Mouse (Mus musculus) CH12.LX (cell line): Measurements from ENCODE around the gene Pygl. TPM values are rescaled to one million over a fixed set of nuclear protein-coding genes. Genes with fewer than 3 reads are reported as not detected.

Source experiments
- DNase-seq: peaks from one replicate; pipeline ENCODE4 v3.0.0-alpha.2; 2013; ENCODE audit errors: extremely low read depth
- H3K27ac ChIP-seq: 2 replicates; pipeline ENCODE4 v1.5.1; 2012; ENCODE audit warnings: low read depth, mild to moderate bottlenecking, control low read depth, moderate library complexity; ENCODE audit not compliant: insufficient read depth
- H3K27me3 ChIP-seq: replicated peaks from 2 replicates; pipeline ENCODE3; 2012; ENCODE audit warnings: inconsistent platforms
- H3K36me3 ChIP-seq, 2 experiments: replicated peaks in 1 of 2; 2 replicates each; pipeline versions ENCODE3 to v1.6.1; 2012; ENCODE audit warnings: inconsistent platforms in 1 of 2, low read length in 1 of 2, mild to moderate bottlenecking in 1 of 2, mixed read lengths in 1 of 2, moderate library complexity in 1 of 2; ENCODE audit not compliant: control insufficient read depth in 1 of 2, insufficient read depth in 1 of 2
- H3K4me1 ChIP-seq, 2 experiments: 2 replicates each; pipeline ENCODE4 v1.6.1; 2012; ENCODE audit warnings: inconsistent platforms in 1 of 2, moderate library complexity in 1 of 2; ENCODE audit not compliant: insufficient read depth in 2 of 2, control insufficient read depth in 1 of 2
- H3K4me2 ChIP-seq: 2 replicates; pipeline ENCODE4 v1.6.1; 2012; ENCODE audit warnings: low read depth, mild to moderate bottlenecking, control low read depth; ENCODE audit not compliant: poor library complexity, insufficient read depth, severe bottlenecking
- H3K4me3 ChIP-seq, 3 experiments: fragments of 150-350 bp in 1 of 3; sonication (generic) in 1 of 3; replicated peaks in 1 of 3; 2 replicates each; pipeline versions ENCODE3 to v1.5.1; 2011 to 2012; ENCODE audit warnings: low read depth in 2 of 3, low read length in 2 of 3, mild to moderate bottlenecking in 2 of 3, moderate library complexity in 2 of 3, control low read depth in 1 of 3, improper control_type of control experiment in 1 of 3, inconsistent platforms in 1 of 3, mixed read lengths in 1 of 3; ENCODE audit not compliant: poor library complexity in 1 of 3
- H3K79me2 ChIP-seq: replicated peaks from 2 replicates; pipeline ENCODE4 v1.6.1; 2012; ENCODE audit warnings: mild to moderate bottlenecking, moderate library complexity; ENCODE audit not compliant: control insufficient read depth, poor library complexity, insufficient read depth, severe bottlenecking; ENCODE audit errors: extremely low read depth
- H3K9ac ChIP-seq: 2 replicates; pipeline ENCODE4 v1.6.1; 2012; ENCODE audit warnings: low read depth, mild to moderate bottlenecking, control low read depth, moderate library complexity; ENCODE audit not compliant: insufficient read depth
- H3K9me3 ChIP-seq: replicated peaks from 2 replicates; pipeline ENCODE3; 2012; ENCODE audit warnings: low read length, inconsistent platforms, mixed read lengths
- BHLHE40 ChIP-seq: IDR thresholded peaks from 2 replicates; pipeline ENCODE4 v1.6.1; 2011; ENCODE audit warnings: mild to moderate bottlenecking, low read depth, low read length, improper control_type of control experiment
- CHD1 ChIP-seq: IDR thresholded peaks from 2 replicates; pipeline ENCODE4 v1.6.1; 2012; ENCODE audit warnings: low read depth, low read length, improper control_type of control experiment, inconsistent platforms
- CHD2 ChIP-seq: IDR thresholded peaks from 2 replicates; pipeline ENCODE4 v1.6.1; 2011; ENCODE audit warnings: low read length, improper control_type of control experiment
- CTCF ChIP-seq, 2 experiments: IDR thresholded peaks in 1 of 2; conservative IDR thresholded peaks in 1 of 2; 2 replicates each; pipeline ENCODE4 v1.5.1; 2011 to 2012; ENCODE audit warnings: low read depth in 2 of 2, low read length in 2 of 2, improper control_type of control experiment in 1 of 2, inconsistent platforms in 1 of 2, mild to moderate bottlenecking in 1 of 2, moderate library complexity in 1 of 2
- E2F4 ChIP-seq: IDR thresholded peaks from 2 replicates; pipeline ENCODE4 v1.6.1; 2011; ENCODE audit warnings: low read depth, low read length, improper control_type of control experiment; ENCODE audit not compliant: insufficient replicate concordance
- ELF1 ChIP-seq: IDR thresholded peaks from 2 replicates; pipeline ENCODE4 v1.6.1; 2014; ENCODE audit warnings: low read depth, mild to moderate bottlenecking, inconsistent platforms, low read length, improper control_type of control experiment
- EP300 ChIP-seq: IDR thresholded peaks from 2 replicates; pipeline ENCODE4 v1.6.1; 2011; ENCODE audit warnings: low read length, improper control_type of control experiment
- GABPA ChIP-seq: IDR thresholded peaks from 2 replicates; pipeline ENCODE4 v1.6.1; 2012; ENCODE audit warnings: low read depth, low read length, improper control_type of control experiment, inconsistent platforms; ENCODE audit not compliant: insufficient replicate concordance
- HCFC1 ChIP-seq: IDR thresholded peaks from 2 replicates; pipeline ENCODE4 v1.6.1; 2012; ENCODE audit warnings: low read depth, mild to moderate bottlenecking, inconsistent platforms, low read length, improper control_type of control experiment
- IRF4 ChIP-seq: IDR thresholded peaks from 2 replicates; pipeline ENCODE4 v1.6.1; 2014; ENCODE audit warnings: low read depth, mild to moderate bottlenecking, inconsistent platforms, low read length, improper control_type of control experiment
- JUN ChIP-seq: IDR thresholded peaks from 2 replicates; pipeline ENCODE4 v1.6.1; 2011; ENCODE audit warnings: low read depth, mild to moderate bottlenecking, low read length, improper control_type of control experiment, moderate library complexity; ENCODE audit not compliant: insufficient read depth
- KAT2A ChIP-seq: IDR thresholded peaks from 2 replicates; pipeline ENCODE4 v1.6.1; 2012; ENCODE audit warnings: low read length, improper control_type of control experiment, inconsistent platforms; ENCODE audit not compliant: insufficient replicate concordance
- MXI1 ChIP-seq: IDR thresholded peaks from 2 replicates; pipeline ENCODE4 v1.6.1; 2011; ENCODE audit warnings: mild to moderate bottlenecking, low read depth, low read length, improper control_type of control experiment
- MYC ChIP-seq: IDR thresholded peaks from 2 replicates; pipeline ENCODE4 v1.6.1; 2011; ENCODE audit warnings: low read depth, mild to moderate bottlenecking, improper control_type of control experiment, low read length
- NELFE ChIP-seq: IDR thresholded peaks from 2 replicates; pipeline ENCODE4 v1.6.1; 2011; ENCODE audit warnings: low read depth, low read length, improper control_type of control experiment
- NRF1 ChIP-seq: IDR thresholded peaks from 2 replicates; pipeline ENCODE4 v1.6.1; 2014; ENCODE audit warnings: low read depth, mild to moderate bottlenecking, inconsistent platforms, low read length, improper control_type of control experiment, moderate library complexity
- PAX5 ChIP-seq: IDR thresholded peaks from 2 replicates; pipeline ENCODE4 v1.6.1; 2012; ENCODE audit warnings: low read length, inconsistent platforms, mixed read lengths
- POLR2A ChIP-seq: IDR thresholded peaks from 2 replicates; pipeline ENCODE4 v1.6.1; 2011; ENCODE audit warnings: low read depth, mild to moderate bottlenecking, improper control_type of control experiment, low read length
- RAD21 ChIP-seq: IDR thresholded peaks from 2 replicates; pipeline ENCODE4 v1.6.1; 2011; ENCODE audit warnings: low read depth, mild to moderate bottlenecking, low read length, improper control_type of control experiment, moderate library complexity
- RCOR1 ChIP-seq: conservative IDR thresholded peaks from 2 replicates; pipeline ENCODE4 v1.6.1; 2012; ENCODE audit warnings: low read depth, mild to moderate bottlenecking, inconsistent platforms, low read length, improper control_type of control experiment
- SMC3 ChIP-seq: IDR thresholded peaks from 2 replicates; pipeline ENCODE4 v1.6.1; 2011; ENCODE audit warnings: low read depth, low read length, improper control_type of control experiment
- UBTF ChIP-seq: IDR thresholded peaks from 2 replicates; pipeline ENCODE4 v1.6.1; 2012; ENCODE audit warnings: low read depth, mild to moderate bottlenecking, inconsistent platforms, low read length, improper control_type of control experiment, moderate library complexity
- USF1 ChIP-seq: IDR thresholded peaks from 2 replicates; pipeline ENCODE4 v1.6.1; 2014; ENCODE audit warnings: low read depth, mild to moderate bottlenecking, inconsistent platforms, low read length, improper control_type of control experiment
- ZC3H11A ChIP-seq: IDR thresholded peaks from 2 replicates; pipeline ENCODE4 v1.6.1; 2012; ENCODE audit warnings: low read depth, mild to moderate bottlenecking, inconsistent platforms, low read length, improper control_type of control experiment
- ZKSCAN1 ChIP-seq: IDR thresholded peaks from 2 replicates; pipeline ENCODE4 v1.6.1; 2012; ENCODE audit warnings: low read depth, inconsistent platforms, low read length, improper control_type of control experiment, borderline replicate concordance
- ZMIZ1 ChIP-seq: IDR thresholded peaks from 2 replicates; pipeline ENCODE4 v1.6.1; 2012; ENCODE audit warnings: low read depth, mild to moderate bottlenecking, inconsistent platforms, low read length, improper control_type of control experiment
- dilution Hi-C: fragments of 300-500 bp; cut with MboI; formaldehyde crosslinking; loops from 2 replicates; pipeline ENCODE4 v1.14.3; 2020; ENCODE audit warnings: low sequenced_read_pairs; ENCODE audit not compliant: extremely low pct_unique_long_range_greater_than_20kb, extremely low pct_ligation_motif_present
- in situ Hi-C: fragments of 300-500 bp; cut with MboI; formaldehyde crosslinking; loops from 3 replicates; pipeline ENCODE4 v1.14.3; 2019; ENCODE audit warnings: low sequenced_read_pairs, low pct_ligation_motif_present, low pct_unique_long_range_greater_than_20kb, mixed read lengths
- polyA plus RNA-seq: library from polyadenylated mRNA; unstranded; fragments of >175 nt; gene quantifications from 2 replicates; pipeline ENCODE4 v1.2.1, GENCODE M21; 2012; ENCODE audit warnings: low read depth; ENCODE audit not compliant: insufficient read length
- total RNA-seq, 2 experiments: library from RNA; depleted of rRNA; stranded (reverse); fragments of 300-350 nt in 1 of 2; fragments of >200 nt in 1 of 2; gene quantifications; 2 replicates each; pipeline ENCODE4 v1.2.3; 2012 to 2014

The Pygl gene
- total and polyA plus RNA-seq, 3 experiments: 1.1 to 8.5 (median 3.1) TPM

DNA sequence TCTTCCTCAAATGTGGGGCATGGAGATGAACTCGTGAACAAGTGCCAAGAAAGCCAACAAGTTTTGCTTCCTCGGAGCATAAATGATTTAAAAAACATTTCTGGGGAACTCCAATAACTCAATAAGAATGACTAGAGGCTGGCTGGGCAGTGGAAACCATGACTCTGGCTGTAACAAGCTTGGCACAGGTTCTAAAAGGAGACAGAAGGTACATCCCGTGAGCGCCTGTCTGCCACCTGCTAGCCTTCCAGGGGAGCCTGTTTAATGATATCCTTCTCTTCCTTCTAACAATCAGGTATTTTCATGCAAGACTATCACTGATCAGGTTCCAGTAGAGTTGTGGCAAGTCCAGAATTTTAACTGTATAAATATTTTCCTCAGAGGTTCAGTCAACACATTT, 18.8 kb downstream of the Pygl start:
- DNase-seq: no peak
- no peaks in the 10 kb centered on the region for H3K9me3 ChIP-seq
- H3K79me2 ChIP-seq: no peaks in the 10 kb centered on the region
- H3K27ac ChIP-seq: no peak overlapping the region
- TF ChIP-seq PAX5 (no peak), RCOR1 (no peak), KAT2A (no peak), HCFC1 (no peak), JUN (no peak), ZC3H11A (no peak), CTCF (conservative IDR thresholded peaks at IDR 0.05 in 1 of 2, IDR thresholded peaks at IDR 0.05 in 1 of 2; ENCODE audit: low read depth in 2 of 2, low read length in 2 of 2) (no peak), CHD1 (no peak), MYC (no peak), POLR2A (no peak), RAD21 (no peak), ZMIZ1 (no peak), GABPA (no peak)
- H3K4me1 ChIP-seq: peaks cover 0 to 3% of the 10 kb centered on the region in 2 experiments; a peak in 1 of 4 replicates
- no peaks in the 10 kb centered on the region for H3K36me3 ChIP-seq
- no peaks in the 10 kb centered on the region for H3K27me3 ChIP-seq
- H3K9ac ChIP-seq: no peak overlapping the region
- dilution Hi-C loops (no loop called here), in situ Hi-C loops (no loop called here)
- H3K4me3 ChIP-seq: no peak overlapping the region
- no peak overlapping the region for H3K4me2 ChIP-seq

DNA sequence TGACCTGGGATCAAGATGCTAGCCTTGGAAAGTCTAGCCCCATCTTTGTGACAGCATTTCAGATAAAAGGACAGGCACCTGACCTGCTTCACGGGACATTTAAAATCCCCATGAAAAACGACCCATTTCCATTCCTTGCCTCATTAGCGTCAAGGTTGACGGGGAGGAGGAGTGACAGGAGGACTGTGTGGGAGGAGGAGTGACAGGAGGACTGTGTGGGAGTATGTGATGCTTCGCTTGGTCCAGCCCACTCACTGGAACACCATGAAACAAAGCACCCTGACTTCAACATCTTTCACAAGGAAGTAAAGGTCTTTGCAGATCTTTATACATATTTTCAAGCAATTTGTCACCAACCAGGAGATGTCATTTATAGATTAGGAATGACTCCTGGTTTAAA, 23.1 kb downstream of the Pygl start:
- Histone ChIP-seq H3K9me3 (no peaks in the 10 kb centered on the region), H3K79me2 (no peaks in the 10 kb centered on the region), H3K4me3 (no peak overlapping the region), H3K4me2 (no peak overlapping the region), H3K27ac (no peak overlapping the region), H3K4me1 (no peaks in the 10 kb centered on the region), H3K36me3 (no peaks in the 10 kb centered on the region), H3K27me3 (no peaks in the 10 kb centered on the region), H3K9ac (no peak overlapping the region)
- TF ChIP-seq RCOR1: no peak
- no peak for TF ChIP-seq IRF4
- no peak for TF ChIP-seq CHD1
- no peak for TF ChIP-seq HCFC1
- no peak for TF ChIP-seq NELFE
- TF ChIP-seq CHD2: no peak
- DNase-seq: no peak
- dilution Hi-C loops (no loop called here), in situ Hi-C loops (no loop called here)

DNA sequence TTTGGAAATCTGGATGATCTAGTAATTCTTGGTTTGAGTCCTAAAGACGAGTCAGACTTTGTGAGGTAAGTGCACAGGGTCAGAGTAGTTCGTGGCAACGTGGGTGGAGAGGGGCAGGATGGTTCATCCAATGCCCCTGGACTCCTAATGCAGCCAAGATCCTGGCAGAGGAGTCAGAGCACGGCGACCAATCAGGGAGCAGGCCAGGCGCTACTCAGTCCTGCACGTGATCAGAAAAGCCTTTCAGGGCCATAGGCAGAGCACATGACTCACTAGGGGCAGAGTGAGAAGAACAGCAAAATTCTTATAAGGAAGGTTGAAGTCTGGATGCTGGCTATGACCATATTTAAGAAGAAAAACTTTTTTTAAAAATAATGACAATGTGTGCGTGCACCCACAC, 26.9 kb downstream of the Pygl start:
- no peak overlapping the region for H3K9ac ChIP-seq
- H3K79me2 ChIP-seq: no peaks in the 10 kb centered on the region
- no peak overlapping the region for H3K27ac ChIP-seq
- in situ Hi-C loops (no loop called here), dilution Hi-C loops (no loop called here)
- TF ChIP-seq EP300: no peak
- peak; percentile 19; the same call in 1 of the 2 replicates for TF ChIP-seq BHLHE40
- TF ChIP-seq NRF1: no peak
- TF ChIP-seq SMC3: no peak
- peak; percentile 16 for TF ChIP-seq USF1
- TF ChIP-seq UBTF: no peak
- no peak for TF ChIP-seq E2F4
- no peak for TF ChIP-seq RAD21
- no peak for TF ChIP-seq MXI1
- TF ChIP-seq ZKSCAN1: no peak
- TF ChIP-seq RCOR1: no peak
- TF ChIP-seq ELF1: no peak
- no peak for TF ChIP-seq CHD1
- no peak for TF ChIP-seq HCFC1
- no peaks in the 10 kb centered on the region for H3K27me3 ChIP-seq
- no peak overlapping the region for H3K4me2 ChIP-seq
- peaks cover 3 to 6% of the 10 kb centered on the region in 2 experiments; a peak in 3 of 4 replicates for H3K4me1 ChIP-seq
- H3K4me3 ChIP-seq: no peak overlapping the region
- DNase-seq: no peak
- H3K9me3 ChIP-seq: no peaks in the 10 kb centered on the region
- H3K36me3 ChIP-seq: no peaks in the 10 kb centered on the region
